Mouse (Mus musculus) lung, adult 2 months (tissue): ENCODE results near the gene Adamtsl3. TPM values are rescaled to one million over a fixed set of nuclear protein-coding genes. Genes with fewer than 3 reads are reported as not detected.

Experiments used
- DNase-seq: peaks from one replicate; pipeline ENCODE4 v3.0.0; 2022
- H3K4me1 ChIP-seq: fragments of 200-500 bp; 2 replicates; pipeline ENCODE4 v1.6.1; 2011; ENCODE audit warnings: low read length; ENCODE audit not compliant: control insufficient read depth, insufficient read depth
- H3K4me3 ChIP-seq: fragments of 200-500 bp; replicated peaks from 2 replicates; pipeline ENCODE3; 2011; ENCODE audit warnings: low read depth, mild to moderate bottlenecking, control low read depth, low read length; ENCODE audit errors: extremely low read depth
- CTCF ChIP-seq: fragments of 200-500 bp; IDR thresholded peaks from 2 replicates; pipeline ENCODE4 v1.5.1; 2011; ENCODE audit warnings: mild to moderate bottlenecking, low read length, control low read depth; ENCODE audit not compliant: insufficient read depth
- POLR2A ChIP-seq: fragments of 200-500 bp; IDR thresholded peaks from 2 replicates; pipeline ENCODE4 v1.6.1; 2011; ENCODE audit warnings: low read depth, mild to moderate bottlenecking, control low read depth, low read length, borderline replicate concordance; ENCODE audit errors: extremely low read depth
- WGBS: fragments of 180-500 bp; shearing (Covaris S2); methylation state at CpG from one replicate; pipeline ENCODE4 v1.1.7; 2018; 5-methylcytosine and 5-hydroxymethylcytosine counted together
- polyA plus RNA-seq: library from polyadenylated mRNA; depleted of rRNA; stranded (reverse); fragments of >200 nt; gene quantifications from 2 replicates; pipeline ENCODE4 v1.2.3, GENCODE M21; 2012

The Adamtsl3 gene
- polyA plus RNA-seq, 1 experiment = 6.1 TPM

- Histone ChIP-seq H3K4me1 (no peaks in the 10 kb centered on the region), H3K4me3 (no peak overlapping the region)
- TF ChIP-seq POLR2A = no peak
- no peak for TF ChIP-seq CTCF
- 48% methylated on average over 1 of the region's 1 CpGs for WGBS
- DNase-seq = no peak
Measured at GRCm38 (mm10) chr7:82552005-82552404, 216.5 kb downstream of the Adamtsl3 start.

GRCm38 (mm10) chr7:82555803-82556202 is 220.3 kb downstream of the Adamtsl3 start:
- no peak for TF ChIP-seq CTCF
- DNase-seq = no peak
- 61% methylated on average over 5 of the region's 5 CpGs for WGBS
- H3K4me3 ChIP-seq = no peak overlapping the region
- no peaks in the 10 kb centered on the region for H3K4me1 ChIP-seq

GRCm38 (mm10) chr7:82556417-82556816 is 220.9 kb downstream of the Adamtsl3 start:
- DNase-seq = no peak
- TF ChIP-seq CTCF = no peak
- no peak for TF ChIP-seq POLR2A
- 80% methylated on average over 10 of the region's 10 CpGs for WGBS
- H3K4me1 ChIP-seq = no peaks in the 10 kb centered on the region
- no peak overlapping the region for H3K4me3 ChIP-seq

- 52% methylated on average over 11 of the region's 11 CpGs for WGBS
- no peak for TF ChIP-seq CTCF
- TF ChIP-seq POLR2A = no peak
- no peak overlapping the region for H3K4me3 ChIP-seq
- no peaks in the 10 kb centered on the region for H3K4me1 ChIP-seq
- no peak for DNase-seq
Measured at GRCm38 (mm10) chr7:82557111-82557510, 221.6 kb downstream of the Adamtsl3 start.

GRCm38 (mm10) chr7:82566688-82567087 is 231.2 kb downstream of the Adamtsl3 start:
- Histone ChIP-seq H3K4me1 (no peaks in the 10 kb centered on the region), H3K4me3 (no peak overlapping the region)
- TF ChIP-seq POLR2A (no peak), CTCF (no peak)
- WGBS = 50% methylated on average over 8 of the region's 8 CpGs
- DNase-seq = no peak

- no peak for TF ChIP-seq POLR2A
- TF ChIP-seq CTCF = no peak
- Histone ChIP-seq H3K4me1 (no peaks in the 10 kb centered on the region), H3K4me3 (no peak overlapping the region)
- DNase-seq = no peak
- WGBS = 74% methylated on average over 3 of the region's 3 CpGs
Measured at GRCm38 (mm10) chr7:82567811-82568210, 232.3 kb downstream of the Adamtsl3 start.

- DNase-seq = no peak
- Histone ChIP-seq H3K4me1 (no peaks in the 10 kb centered on the region), H3K4me3 (no peak overlapping the region)
- 14% methylated on average over 1 of the region's 1 CpGs for WGBS
- TF ChIP-seq POLR2A = no peak
- TF ChIP-seq CTCF = no peak
Measured at GRCm38 (mm10) chr7:82572981-82573380, 237.5 kb downstream of the Adamtsl3 start.

GRCm38 (mm10) chr7:82580007-82580406 is 244.5 kb downstream of the Adamtsl3 start:
- TF ChIP-seq POLR2A (no peak), CTCF (no peak)
- WGBS = 77% methylated on average over 3 of the region's 3 CpGs
- Histone ChIP-seq H3K4me1 (no peaks in the 10 kb centered on the region), H3K4me3 (no peak overlapping the region)
- no peak for DNase-seq

GRCm38 (mm10) chr7:82581802-82582201 is 246.3 kb downstream of the Adamtsl3 start:
- H3K4me3 ChIP-seq = no peak overlapping the region
- H3K4me1 ChIP-seq = no peaks in the 10 kb centered on the region
- DNase-seq = no peak
- 68% methylated on average over 5 of the region's 5 CpGs for WGBS
- TF ChIP-seq CTCF (no peak), POLR2A (no peak)

GRCm38 (mm10) chr7:82582534-82582933 is 247.0 kb downstream of the Adamtsl3 start:
- H3K4me3 ChIP-seq = no peak overlapping the region
- no peak for DNase-seq
- no peaks in the 10 kb centered on the region for H3K4me1 ChIP-seq
- 80% methylated on average over 4 of the region's 4 CpGs for WGBS
- TF ChIP-seq CTCF = no peak
- no peak for TF ChIP-seq POLR2A
